Mouse (Mus musculus): ENCODE results near the gene Lhpp. TPM values are rescaled to one million over a fixed set of nuclear protein-coding genes. Genes with fewer than 3 reads are reported as not detected.
A peak's percentile ranks its signal among the peaks of the same experiment; 100 is the strongest.

Lhpp gene
- 38.3 and 39.4 TPM in 2 replicates for polyA plus RNA-seq (2015; fragmentation: Nextera tagmentation; extraction: Ambion mirVana)

GRCm38 (mm10) chr7:132610468-132611318, at the start of gene Lhpp:
Gene Lhpp (plus strand): TSS chr7:132610638.
- Histone ChIP-seq H3K9me3 (no peaks in the 10 kb centered on the region), H3K4me1 (peaks cover 5% of the 10 kb centered on the region; the same call in 1 of the 2 replicates), H3K27ac (peak within 1 kb of the TSS; percentile 58; the same call in 1 of the 2 replicates), H3K27me3 (replicated peaks) (peaks cover 7% of the 10 kb centered on the region; the same call in 1 of the 2 replicates), H3K36me3 (replicated peaks) (no peaks in the 10 kb centered on the region), H3K9ac (peak within 1 kb of the TSS; percentile 62), H3K4me3 (peak within 1 kb of the TSS; percentile 60), H3K4me2 (peak within 1 kb of the TSS; percentile 67)
- peak; percentile 92 for ATAC-seq (replicated peaks)
- 8% methylated on average over 44 of the region's 44 CpGs for WGBS

DNA sequence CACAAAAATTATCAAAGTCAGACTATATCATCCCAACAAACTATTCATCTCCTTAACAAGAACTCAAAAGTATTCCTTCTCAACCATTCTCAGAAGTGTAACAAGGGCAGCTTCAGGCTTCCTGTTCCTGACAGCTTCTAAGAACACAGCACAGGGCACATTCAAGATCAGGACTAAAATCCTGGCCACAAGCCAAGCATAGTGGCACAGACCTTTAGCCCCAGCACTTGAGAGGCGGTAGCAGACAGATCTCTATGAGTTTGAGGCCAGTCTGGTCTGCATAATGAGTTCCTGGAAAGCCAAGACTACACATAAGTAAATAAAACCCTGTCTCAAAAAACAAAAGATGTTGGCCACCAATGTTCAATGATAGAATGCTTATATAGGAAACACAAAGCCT, 44.6 kb upstream of the Lhpp start:
- Histone ChIP-seq H3K36me3 (replicated peaks) (peaks cover 16% of the 10 kb centered on the region; the same call in 1 of the 2 replicates), H3K9me3 (no peaks in the 10 kb centered on the region), H3K4me1 (no peaks in the 10 kb centered on the region), H3K27me3 (replicated peaks) (no peaks in the 10 kb centered on the region), H3K4me2 (no peak overlapping the region), H3K9ac (no peak overlapping the region), H3K27ac (no peak overlapping the region), H3K4me3 (no peak overlapping the region)
- ATAC-seq (replicated peaks) = no peak
- WGBS = 50% methylated on average over 1 of the region's 1 CpGs

DNA sequence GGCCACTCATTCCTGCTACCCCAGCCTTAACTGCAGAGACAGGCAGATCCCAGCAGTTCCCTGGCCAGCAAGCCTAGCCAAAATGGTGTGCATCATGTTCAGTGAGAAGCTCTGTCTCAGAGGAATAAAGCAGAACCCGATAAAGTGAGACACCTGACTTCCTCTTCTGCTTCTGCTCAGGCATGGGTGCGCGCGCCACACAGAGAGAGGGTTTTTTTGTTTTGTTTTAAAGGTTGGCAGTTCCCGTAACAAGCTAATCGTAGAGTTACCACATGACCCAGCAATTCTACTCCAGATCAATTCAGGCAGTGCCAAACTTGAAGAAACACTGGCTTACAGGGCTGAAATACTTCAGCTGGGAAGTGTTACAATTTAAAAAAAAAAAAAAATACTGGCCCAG, 41.6 kb upstream of the Lhpp start:
- H3K4me1 ChIP-seq = no peaks in the 10 kb centered on the region
- H3K4me3 ChIP-seq = no peak overlapping the region
- no peaks in the 10 kb centered on the region for H3K27me3 ChIP-seq (replicated peaks)
- H3K4me2 ChIP-seq = no peak overlapping the region
- WGBS = 81% methylated on average over 6 of the region's 6 CpGs
- no peak overlapping the region for H3K9ac ChIP-seq
- no peak overlapping the region for H3K27ac ChIP-seq
- no peaks in the 10 kb centered on the region for H3K9me3 ChIP-seq
- no peak for ATAC-seq (replicated peaks)
- no peaks in the 10 kb centered on the region for H3K36me3 ChIP-seq (replicated peaks)

GRCm38 (mm10) chr7:132570071-132570470, 40.4 kb upstream of the Lhpp start:
- H3K36me3 ChIP-seq (replicated peaks) = no peaks in the 10 kb centered on the region
- peaks cover under 1% of the 10 kb centered on the region; the same call in 1 of the 2 replicates for H3K4me1 ChIP-seq
- no peak overlapping the region for H3K27ac ChIP-seq
- ATAC-seq (replicated peaks) = no peak
- H3K9ac ChIP-seq = no peak overlapping the region
- H3K27me3 ChIP-seq (replicated peaks) = no peaks in the 10 kb centered on the region
- H3K4me2 ChIP-seq = no peak overlapping the region
- WGBS = 80% methylated on average over 5 of the region's 5 CpGs
- no peak overlapping the region for H3K4me3 ChIP-seq
- H3K9me3 ChIP-seq = no peaks in the 10 kb centered on the region

DNA sequence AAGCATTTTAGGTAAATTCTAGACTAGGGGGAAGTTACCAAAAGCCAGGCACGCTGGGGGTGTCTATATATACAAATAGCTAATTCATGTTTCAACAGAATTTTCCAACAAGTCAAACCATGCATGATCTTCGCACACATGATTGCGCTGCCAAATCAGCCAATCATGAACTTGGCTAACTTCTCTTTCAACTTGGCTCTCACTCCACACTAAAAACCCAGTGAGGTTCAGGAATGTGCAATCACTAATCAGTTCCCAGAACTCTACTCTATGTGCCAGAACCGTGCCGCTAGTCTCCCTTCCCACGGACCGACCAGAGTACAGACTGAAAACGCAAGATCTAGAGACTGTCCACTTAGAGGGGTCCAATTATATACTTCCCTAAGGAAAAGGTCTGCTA, 39.0 kb upstream of the Lhpp start:
- no peaks in the 10 kb centered on the region for H3K27me3 ChIP-seq (replicated peaks)
- H3K9ac ChIP-seq = no peak overlapping the region
- H3K27ac ChIP-seq = no peak overlapping the region
- no peak overlapping the region for H3K4me3 ChIP-seq
- no peaks in the 10 kb centered on the region for H3K36me3 ChIP-seq (replicated peaks)
- no peak overlapping the region for H3K4me2 ChIP-seq
- ATAC-seq (replicated peaks) = no peak
- H3K4me1 ChIP-seq = peaks cover 8% of the 10 kb centered on the region
- WGBS = 87% methylated on average over 8 of the region's 8 CpGs
- H3K9me3 ChIP-seq = no peaks in the 10 kb centered on the region

- Histone ChIP-seq H3K4me2 (no peak overlapping the region), H3K4me1 (peaks cover 11% of the 10 kb centered on the region), H3K27ac (no peak overlapping the region), H3K27me3 (replicated peaks) (no peaks in the 10 kb centered on the region), H3K9me3 (no peaks in the 10 kb centered on the region), H3K9ac (no peak overlapping the region), H3K36me3 (replicated peaks) (no peaks in the 10 kb centered on the region), H3K4me3 (no peak overlapping the region)
- no peak for ATAC-seq (replicated peaks)
- 78% methylated on average over 3 of the region's 3 CpGs for WGBS
These were observed 37.7 kb upstream of the Lhpp start for GRCm38 (mm10) chr7:132572738-132573137.

DNA sequence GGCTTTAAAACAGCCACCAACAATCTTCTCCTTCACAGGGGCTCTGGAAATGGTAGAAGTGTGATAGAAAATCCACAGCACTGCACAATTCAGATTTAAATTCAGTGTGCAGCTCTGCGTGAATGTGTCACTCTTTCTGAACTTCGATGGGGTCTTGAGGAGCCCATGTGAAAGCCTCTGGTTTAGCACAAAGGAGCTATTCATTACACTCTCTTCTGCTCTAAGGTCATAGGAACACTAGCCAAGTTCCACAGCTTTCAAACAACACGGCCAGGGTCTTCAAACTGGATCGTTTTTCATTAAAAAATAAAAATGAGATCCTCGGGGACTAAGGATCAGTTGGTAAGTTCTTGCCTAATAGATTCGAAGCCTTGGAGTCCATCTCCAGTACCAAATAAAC, 37.2 kb upstream of the Lhpp start:
- Histone ChIP-seq H3K27me3 (replicated peaks) (no peaks in the 10 kb centered on the region), H3K4me2 (no peak overlapping the region), H3K36me3 (replicated peaks) (no peaks in the 10 kb centered on the region), H3K9me3 (no peaks in the 10 kb centered on the region), H3K9ac (no peak overlapping the region), H3K27ac (no peak overlapping the region), H3K4me3 (no peak overlapping the region), H3K4me1 (peaks cover 11% of the 10 kb centered on the region)
- ATAC-seq (replicated peaks) = no peak
- WGBS = 41% methylated on average over 6 of the region's 6 CpGs

DNA sequence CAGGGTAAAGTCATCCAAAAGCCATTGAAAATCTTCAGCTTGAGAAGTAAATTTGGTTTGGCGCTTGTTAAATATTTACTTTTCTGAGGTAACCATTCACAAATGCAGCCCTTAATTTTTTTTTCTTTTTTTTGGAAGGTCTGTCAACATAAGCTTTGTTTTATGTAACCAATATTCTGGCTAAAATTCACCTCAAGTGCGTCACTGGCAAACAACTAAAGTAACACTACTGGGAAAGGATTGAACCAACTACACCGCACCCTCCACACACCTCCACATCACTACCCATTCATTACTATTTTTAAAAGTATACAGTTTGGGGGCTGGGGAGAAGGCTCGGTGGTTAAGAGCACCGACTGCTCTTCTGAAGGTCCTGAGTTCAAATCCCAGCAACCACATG, 35.8 kb upstream of the Lhpp start:
- H3K36me3 ChIP-seq (replicated peaks) = no peaks in the 10 kb centered on the region
- H3K9me3 ChIP-seq = no peaks in the 10 kb centered on the region
- H3K4me1 ChIP-seq = peaks cover 11% of the 10 kb centered on the region
- H3K4me3 ChIP-seq = no peak overlapping the region
- H3K4me2 ChIP-seq = no peak overlapping the region
- 90% methylated on average over 5 of the region's 5 CpGs for WGBS
- no peak overlapping the region for H3K27ac ChIP-seq
- no peak for ATAC-seq (replicated peaks)
- H3K27me3 ChIP-seq (replicated peaks) = no peaks in the 10 kb centered on the region
- no peak overlapping the region for H3K9ac ChIP-seq

DNA sequence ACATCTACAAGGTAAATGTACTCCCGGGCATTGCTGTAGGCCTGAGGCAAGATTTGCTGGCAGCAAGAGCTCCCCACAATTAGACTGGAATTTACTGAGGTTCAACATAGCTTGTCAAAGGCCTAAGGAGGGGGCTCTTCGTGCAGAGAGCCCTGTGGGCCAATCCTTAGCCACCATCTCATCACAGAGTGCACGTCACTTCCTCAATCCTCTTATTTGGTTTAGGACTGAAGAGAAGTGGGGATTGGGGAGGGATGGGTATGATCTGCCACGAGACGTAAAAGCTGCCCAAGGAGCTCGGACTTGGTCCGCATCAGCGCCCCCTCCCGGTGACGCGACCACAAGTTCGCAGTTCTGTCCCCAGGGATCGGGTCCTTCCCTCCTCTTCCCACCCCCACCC, 34.8 kb upstream of the Lhpp start:
- Histone ChIP-seq H3K27ac (peak overlapping the region; percentile 84), H3K9ac (peak overlapping the region; percentile 59; the same call in 1 of the 2 replicates), H3K4me2 (peak overlapping the region; percentile 82), H3K4me3 (peak overlapping the region; percentile 83), H3K4me1 (peaks cover 11% of the 10 kb centered on the region), H3K9me3 (no peaks in the 10 kb centered on the region), H3K27me3 (replicated peaks) (no peaks in the 10 kb centered on the region), H3K36me3 (replicated peaks) (no peaks in the 10 kb centered on the region)
- peak; percentile 94 for ATAC-seq (replicated peaks)
- WGBS = under 1% methylated on average over 13 of the region's 13 CpGs

- ATAC-seq (replicated peaks) = peak; percentile 98
- peak within 1 kb of the TSS; percentile 82 for H3K4me2 ChIP-seq
- under 1% methylated on average over 48 of the region's 49 CpGs for WGBS
- peaks cover 11% of the 10 kb centered on the region for H3K4me1 ChIP-seq
- peak within 1 kb of the TSS; percentile 83 for H3K4me3 ChIP-seq
- H3K27ac ChIP-seq = peak within 1 kb of the TSS; percentile 84
- no peaks in the 10 kb centered on the region for H3K9me3 ChIP-seq
- H3K36me3 ChIP-seq (replicated peaks) = no peaks in the 10 kb centered on the region
- H3K9ac ChIP-seq = peak within 1 kb of the TSS; percentile 59
- H3K27me3 ChIP-seq (replicated peaks) = no peaks in the 10 kb centered on the region
These were observed 34.3 kb upstream of the Lhpp start, which contains the start of gene Oat for GRCm38 (mm10) chr7:132576116-132576650. Gene Oat (minus strand): TSS chr7:132576398.

DNA sequence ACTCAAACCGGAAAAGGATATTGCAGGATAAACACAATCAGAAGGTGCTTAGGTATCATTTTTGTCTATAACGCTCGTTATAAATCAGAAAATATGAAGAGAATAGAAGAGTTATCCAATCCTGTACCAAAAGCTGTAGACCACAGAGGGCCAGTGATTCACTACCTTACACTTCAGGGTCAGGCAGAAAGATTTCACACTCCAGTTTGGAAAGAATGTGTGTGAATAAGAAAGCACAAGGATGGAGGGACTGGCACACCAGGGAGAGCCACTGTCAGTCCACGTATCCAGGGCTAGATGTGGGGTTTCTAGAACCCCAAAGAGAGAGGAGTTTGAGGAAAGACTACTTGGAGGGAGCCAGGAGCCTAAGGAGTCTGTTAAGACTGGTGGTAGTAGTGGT, 33.5 kb upstream of the Lhpp start:
- Histone ChIP-seq H3K36me3 (replicated peaks) (no peaks in the 10 kb centered on the region), H3K9me3 (no peaks in the 10 kb centered on the region), H3K9ac (no peak overlapping the region), H3K4me1 (peaks cover 11% of the 10 kb centered on the region), H3K27me3 (replicated peaks) (no peaks in the 10 kb centered on the region), H3K4me2 (no peak overlapping the region; the same call in 1 of the 2 replicates), H3K27ac (no peak overlapping the region), H3K4me3 (no peak overlapping the region)
- no peak for ATAC-seq (replicated peaks)
- WGBS = 50% methylated on average over 4 of the region's 4 CpGs

DNA sequence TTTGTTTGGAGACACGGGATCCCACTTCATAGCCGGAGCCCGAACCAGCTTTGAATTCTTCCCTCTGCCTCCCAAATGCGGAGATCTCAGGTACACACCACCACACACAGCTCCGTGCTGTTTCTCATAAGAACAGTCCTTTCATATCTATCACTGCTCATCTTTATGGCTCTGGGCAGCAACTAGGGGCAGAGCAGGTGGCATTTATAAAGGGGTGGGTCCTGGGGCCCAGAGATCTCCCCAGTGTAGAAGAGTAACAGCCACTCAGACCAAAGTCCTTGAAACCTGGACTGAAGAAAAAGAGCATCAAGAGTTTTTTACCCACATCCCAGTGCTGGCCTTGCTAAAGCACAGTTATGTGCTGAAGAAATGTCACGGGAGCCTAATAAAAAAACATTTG, 29.9 kb upstream of the Lhpp start:
- Histone ChIP-seq H3K27ac (no peak overlapping the region), H3K27me3 (replicated peaks) (no peaks in the 10 kb centered on the region), H3K36me3 (replicated peaks) (no peaks in the 10 kb centered on the region), H3K4me2 (no peak overlapping the region), H3K4me1 (peaks cover 7% of the 10 kb centered on the region), H3K9me3 (no peaks in the 10 kb centered on the region), H3K4me3 (no peak overlapping the region), H3K9ac (no peak overlapping the region)
- no peak for ATAC-seq (replicated peaks)
- 80% methylated on average over 6 of the region's 6 CpGs for WGBS
